Mouse (Mus musculus) thymus, postnatal 36 days (tissue): Measurements from ENCODE around the gene Ifnlr1.
"Not testable (repeated sequence)": the region's sequence is repeated elsewhere in the genome, so short reads cannot be mapped to it uniquely, and the experiment has no call there.

Experiments
- DNase-seq, 2 experiments: peaks; one replicate each; pipeline ENCODE4 v3.0.0; 2022; ENCODE audit warnings: mixed read lengths in 2 of 2

The Ifnlr1 gene

DNA sequence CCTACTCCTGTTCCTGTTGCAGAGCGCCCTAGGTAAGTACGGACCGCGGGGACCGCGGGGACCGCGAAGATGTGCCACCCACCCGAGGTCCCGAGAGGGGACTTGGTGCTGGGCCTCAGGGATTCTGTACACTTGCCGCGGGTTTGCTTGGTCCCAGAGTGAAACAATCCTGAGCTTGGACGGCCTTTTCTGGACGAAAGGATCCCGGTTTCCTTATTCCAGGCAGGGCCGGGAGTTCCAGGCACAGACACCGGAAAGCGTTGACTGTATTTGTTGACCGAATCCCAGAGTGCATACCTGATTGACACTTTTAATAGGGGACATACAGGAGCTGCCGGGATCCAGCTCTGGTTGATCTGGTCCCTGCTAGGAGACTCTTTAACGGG lies 474 bp downstream of the Ifnlr1 start:
- DNase-seq: no peak

DNA sequence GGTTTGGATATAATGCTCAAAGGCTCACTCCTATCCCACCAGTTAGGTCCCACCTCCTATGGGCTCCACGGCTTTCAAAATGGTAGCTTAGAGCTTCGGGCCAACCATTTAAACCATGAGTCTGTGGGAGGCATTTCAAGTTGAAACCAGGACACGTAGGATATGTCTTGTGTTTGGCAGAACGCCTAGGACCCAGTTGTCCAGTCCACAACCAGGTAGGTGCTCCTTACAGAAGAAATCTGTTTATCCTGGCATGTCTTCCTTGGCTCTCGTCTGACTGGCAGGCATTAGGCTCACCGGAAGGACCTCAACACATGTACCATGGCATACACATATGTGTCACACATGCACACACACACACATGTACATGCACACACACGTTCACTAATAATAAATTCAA lies 3.7 kb downstream of the Ifnlr1 start:
- DNase-seq: no peak

DNA sequence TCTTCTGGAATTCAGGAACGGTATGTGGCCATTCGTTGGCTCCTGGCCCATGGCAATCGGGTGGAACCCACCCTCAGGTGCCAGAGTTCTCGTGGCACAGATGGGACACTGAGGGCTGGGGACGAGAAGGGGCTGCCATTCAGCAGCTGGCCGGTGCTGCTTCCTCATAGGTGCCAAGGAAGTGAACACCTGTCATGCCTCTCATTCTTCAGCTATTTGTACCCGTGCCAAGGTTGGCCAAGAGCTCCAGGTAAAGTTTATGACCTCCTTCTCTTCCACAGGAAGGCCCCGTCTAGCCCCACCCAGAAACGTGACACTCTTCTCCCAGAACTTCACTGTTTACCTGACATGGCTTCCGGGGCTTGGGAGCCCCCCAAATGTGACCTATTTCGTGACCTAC lies 4.2 kb downstream of the Ifnlr1 start:
- DNase-seq: no peak

DNA sequence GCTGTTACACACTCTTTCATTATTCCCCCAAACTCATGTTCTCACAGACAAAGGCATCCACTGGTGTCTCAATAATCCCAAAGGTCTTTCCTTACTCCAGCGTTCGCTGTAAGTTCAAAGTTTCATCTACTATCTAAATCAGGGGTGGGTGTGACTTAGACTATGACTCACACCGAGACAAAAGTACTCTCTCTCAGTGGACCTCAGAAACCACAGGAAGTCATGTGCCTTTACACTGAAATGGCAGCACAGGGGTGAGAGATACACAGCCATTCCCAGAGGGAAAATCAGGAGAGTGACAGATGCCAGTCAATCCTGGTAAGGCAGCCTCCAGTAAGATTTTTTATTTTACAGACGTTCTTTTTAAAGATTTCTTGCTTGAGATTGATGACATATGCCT lies 6.8 kb downstream of the Ifnlr1 start:
- no peak for DNase-seq

DNA sequence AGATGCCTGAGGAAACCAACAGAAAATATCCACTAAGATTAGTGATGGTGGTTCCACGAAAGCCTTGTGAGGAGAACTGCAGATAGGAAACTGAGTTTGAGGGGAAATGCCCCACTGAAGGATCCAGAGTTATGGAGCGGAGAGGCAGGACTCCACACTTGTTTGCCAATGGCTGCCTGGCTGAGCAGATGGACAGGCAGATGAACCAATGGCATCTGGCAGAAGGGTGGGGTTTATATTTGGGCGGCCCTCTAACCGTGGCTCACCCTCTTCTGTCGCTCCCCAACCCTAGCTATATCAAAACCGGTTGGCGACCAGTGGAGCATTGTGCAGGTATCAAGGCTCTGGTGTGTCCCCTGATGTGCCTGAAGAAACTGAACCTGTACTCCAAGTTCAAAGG lies 12.4 kb downstream of the Ifnlr1 start:
- no peak for DNase-seq

DNA sequence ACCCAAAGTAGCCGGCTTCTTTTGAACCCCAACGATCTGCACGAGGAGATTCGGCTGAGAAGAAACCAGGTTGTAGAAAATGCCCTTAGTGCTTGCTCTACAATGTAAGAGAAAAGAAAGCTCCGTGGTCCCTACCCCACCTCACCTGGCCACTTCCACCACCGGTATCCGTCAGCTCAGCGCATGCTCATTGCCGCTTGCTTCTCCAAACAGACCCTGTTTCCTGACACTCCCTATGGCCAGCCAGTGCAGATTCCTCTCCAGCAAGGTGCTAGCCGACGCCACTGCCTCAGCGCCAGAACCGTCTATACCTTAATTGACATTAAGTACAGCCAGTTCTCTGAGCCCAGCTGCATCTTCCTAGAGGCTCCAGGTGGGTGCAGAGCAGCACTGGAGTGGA lies 17.4 kb downstream of the Ifnlr1 start:
- no peak for DNase-seq

DNA sequence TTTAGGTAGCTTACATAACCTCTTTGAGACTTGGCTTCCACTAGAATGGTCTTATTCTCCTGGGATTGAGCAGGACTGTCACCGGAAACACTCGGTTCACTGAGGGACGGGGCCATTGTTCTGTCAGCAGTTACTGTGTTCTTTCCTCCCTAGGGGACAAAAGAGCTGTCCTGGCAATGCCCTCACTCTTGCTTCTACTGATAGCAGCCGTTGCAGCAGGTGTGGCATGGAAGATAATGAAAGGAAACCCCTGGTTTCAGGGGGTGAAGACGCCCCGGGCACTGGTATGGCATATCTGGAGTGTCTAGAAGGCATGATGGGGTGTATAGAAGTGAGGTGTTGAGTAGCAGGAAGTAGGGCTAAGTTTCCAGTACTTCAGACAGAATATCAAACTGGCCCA lies 17.9 kb downstream of the Ifnlr1 start:
- DNase-seq: no peak

DNA sequence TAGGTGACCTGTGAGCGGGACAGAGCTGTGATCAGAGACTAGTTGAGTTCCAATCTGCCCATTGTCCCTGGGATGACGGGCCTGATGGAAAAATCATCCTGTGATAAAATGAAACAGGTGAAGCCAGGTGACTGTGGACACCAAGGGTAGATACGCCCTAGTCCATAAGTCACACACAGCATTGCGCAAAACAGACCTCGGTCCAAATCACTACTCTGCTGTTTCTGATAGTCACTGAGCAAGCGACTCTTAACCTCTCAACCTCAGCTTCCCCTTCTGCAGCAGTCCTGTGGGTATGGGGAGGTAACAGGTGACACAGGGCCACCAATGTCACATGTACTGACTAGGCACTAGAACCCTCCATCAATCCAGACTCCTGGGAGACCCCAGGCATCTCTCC lies 20.0 kb downstream of the Ifnlr1 start:
- DNase-seq: no peak

DNA sequence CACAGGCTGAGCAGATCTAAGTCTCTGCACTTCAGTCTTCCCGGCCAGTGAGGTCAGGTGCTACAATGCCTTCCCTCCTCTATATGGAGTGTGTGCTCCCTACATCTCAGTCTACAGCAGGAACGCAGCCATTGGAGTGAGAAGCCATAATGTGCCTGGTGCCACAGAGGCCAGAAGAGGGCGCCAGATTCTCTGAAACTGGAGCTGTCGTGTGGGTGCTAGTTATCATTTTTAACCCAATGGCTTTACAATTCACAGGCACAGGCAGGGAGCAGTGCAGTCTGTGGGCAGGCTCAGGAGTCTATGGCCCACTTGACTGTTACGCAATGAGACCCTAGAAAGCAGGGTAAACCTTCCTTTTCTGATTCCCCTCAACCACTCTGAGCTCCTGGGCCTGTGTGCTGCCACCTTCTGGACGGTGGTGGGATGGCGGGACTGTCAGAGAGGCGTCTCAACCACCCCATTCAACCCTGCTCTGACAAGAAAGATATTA lies 23.0 kb downstream of the Ifnlr1 start:
- peak; percentile 65 to 78 for DNase-seq

DNA sequence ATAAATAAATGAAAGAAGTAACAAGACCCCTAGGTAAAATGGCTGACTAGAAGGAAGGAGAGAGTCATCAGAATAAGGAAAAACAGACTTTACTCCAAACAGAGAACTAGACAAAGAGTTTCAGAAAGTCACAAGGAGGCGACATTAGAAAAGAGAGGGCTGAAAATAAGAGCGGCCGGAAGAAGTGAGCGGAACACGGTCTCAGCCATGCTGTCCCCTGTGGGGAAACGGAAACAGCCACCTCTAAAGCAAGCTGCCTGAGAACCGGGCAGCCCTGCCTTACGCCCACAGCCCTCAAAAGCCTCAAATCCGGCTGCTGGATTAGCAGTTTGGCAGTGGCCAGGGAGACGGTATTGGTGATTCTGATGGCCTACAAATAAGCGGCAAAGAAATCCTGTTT lies 23.5 kb downstream of the Ifnlr1 start:
- no peak for DNase-seq

DNA sequence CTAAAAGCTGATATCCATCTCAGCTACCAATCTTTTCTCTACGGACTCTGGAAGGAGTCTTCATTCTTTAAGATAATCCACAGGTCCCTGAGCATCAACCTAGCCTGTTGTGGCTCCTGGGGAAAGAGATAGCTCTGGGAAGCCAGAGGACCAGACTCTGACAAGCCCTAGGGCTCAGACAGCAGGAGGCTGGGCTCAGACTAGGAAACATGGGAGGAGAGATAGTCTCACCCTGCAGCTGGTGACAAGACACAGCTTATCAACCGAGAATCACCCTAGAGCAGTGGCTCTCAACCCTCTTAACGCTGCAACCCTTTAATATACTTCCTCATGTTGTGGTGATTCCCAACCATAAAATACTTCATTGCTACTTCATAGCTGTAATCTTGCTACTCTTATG lies 24.3 kb downstream of the Ifnlr1 start:
- no peak for DNase-seq

DNA sequence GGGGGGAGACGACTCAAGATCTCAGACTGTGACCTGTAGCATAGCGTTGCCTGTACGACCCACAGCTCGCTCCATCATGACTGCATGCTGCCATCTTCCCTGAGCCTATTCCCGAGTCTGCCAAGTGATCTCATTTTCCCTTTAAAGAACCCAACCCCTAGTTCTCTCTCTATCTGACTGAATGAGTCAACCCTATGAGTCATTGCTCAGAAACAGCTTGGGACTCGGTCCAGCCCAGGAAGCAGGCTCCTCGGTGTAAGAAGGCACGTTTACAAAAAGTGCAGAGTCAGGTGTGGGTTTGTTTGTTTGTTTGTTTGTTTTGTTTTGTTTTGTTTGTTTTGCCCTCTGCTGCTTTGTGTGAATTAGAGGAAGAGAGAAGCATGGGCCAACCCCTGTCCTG lies 28.7 kb downstream of the Ifnlr1 start:
- DNase-seq: no peak

DNA sequence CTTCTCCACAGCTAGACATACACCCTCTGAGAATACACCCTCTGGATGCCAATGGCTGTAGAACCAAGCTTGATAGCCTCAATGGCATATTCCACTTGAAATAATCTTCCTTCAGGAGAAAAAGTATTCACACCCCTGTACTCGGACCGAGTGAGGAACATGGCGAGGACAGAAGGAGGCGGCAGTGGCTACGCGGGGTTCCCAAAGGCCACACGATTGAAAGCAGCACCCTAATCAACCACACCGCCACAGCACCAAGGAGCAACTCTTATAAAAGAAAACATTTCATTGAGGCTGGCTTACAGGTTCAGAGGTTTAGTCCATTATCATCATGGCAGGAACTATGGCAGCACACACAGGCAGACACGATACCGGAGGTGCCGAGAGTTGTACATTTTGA lies 30.4 kb downstream of the Ifnlr1 start:
- DNase-seq: not testable (repeated sequence)

DNA sequence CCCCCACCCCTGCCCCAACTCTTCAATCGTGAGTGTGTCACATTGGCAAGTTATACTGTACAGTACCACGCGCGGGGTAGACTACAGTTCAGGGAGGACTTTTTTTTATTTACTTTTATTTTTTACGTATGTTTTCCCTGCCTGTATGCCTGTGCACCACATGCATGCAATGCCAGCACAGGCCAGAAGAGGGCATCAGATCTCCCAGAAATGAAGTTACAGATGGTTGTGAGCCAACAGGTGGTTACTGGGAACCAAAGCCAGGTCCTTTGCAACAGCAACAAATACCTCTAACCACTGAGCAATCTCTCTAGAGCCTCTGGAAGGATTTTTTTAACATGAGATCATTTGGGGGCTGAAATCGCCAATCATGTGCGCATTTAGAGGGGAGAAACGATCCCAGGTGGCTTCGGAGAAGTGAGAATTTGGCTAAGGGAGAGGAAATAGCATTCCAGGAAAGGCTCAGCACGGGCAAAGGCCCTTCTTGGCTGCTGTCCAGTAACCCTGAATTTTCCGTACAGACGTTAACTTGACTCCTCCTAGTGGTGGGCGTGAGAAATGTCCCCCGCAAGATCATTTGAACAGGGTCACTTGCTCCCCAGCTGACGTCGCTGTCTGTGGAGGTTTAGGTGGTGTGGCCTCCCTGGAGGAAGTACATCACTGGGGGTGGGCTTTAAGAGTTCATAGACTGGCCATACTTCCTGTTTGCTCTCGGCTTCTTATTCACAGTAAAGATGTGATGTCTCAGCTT lies 36.6 kb downstream of the Ifnlr1 start:
- DNase-seq: no peak

DNA sequence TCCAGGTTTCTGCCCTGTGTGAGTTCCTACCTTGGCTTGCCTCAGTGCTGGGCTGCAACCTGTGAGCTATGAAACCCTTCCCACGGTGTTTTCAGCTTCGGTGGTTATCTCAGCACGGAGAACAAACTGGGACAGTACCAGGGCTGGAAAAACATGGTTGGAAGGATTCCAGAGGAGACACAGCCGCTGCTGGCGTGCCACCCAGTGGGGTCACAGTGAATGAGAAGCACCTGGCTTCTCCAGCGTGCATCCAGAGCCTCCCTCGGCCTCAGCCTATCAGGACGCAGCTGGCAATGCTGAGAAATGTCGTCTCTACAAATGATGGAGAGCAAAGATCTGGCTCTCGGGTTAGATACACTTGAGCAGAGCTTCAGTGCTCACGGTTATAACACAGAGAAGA lies 40.3 kb downstream of the Ifnlr1 start:
- DNase-seq: no peak

DNA sequence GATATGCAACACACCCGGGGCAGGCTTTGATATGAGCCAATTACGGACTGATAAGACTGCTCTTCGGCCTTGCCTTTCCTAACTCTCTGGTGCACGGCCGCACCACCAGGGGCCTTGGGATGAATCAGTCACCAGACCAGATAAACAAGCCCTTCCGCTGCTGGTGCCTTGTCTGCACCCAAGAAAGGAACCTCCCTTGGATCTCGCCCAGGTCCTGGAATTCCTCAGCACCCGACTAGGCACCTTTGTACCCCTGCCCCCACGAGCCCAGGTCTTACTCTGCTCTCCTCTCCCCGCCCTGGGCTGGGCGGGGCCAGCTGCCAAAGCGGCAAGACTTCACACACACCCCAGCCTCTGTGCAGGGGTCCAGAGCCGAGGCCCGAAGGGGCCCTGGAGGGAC lies 41.7 kb downstream of the Ifnlr1 start, which contains the start of gene Il22ra1:
TSS of gene Il22ra1 (plus strand) at position 356 of the 400 bp plus-strand sequence.
- no peak for DNase-seq

DNA sequence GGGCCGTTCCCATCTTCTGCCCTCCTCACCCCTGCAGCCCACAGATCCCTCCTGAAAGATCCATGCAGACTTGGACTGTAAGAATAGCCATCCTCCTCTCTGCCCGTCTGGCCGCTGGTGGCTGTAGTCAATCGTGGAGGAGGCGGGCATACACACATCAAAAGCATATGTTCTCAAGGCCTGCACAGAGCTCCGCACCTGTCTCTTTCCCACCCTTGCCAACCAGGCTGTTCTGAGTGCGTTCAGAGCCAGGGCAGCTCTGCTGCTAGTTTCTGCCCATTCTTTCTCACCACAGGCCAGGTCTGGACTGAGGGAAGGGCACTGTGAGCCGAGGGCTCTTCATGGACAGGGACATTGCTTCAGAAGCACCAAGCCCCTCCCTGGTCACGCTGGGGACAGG lies 44.1 kb downstream of the Ifnlr1 start:
- DNase-seq: no peak

DNA sequence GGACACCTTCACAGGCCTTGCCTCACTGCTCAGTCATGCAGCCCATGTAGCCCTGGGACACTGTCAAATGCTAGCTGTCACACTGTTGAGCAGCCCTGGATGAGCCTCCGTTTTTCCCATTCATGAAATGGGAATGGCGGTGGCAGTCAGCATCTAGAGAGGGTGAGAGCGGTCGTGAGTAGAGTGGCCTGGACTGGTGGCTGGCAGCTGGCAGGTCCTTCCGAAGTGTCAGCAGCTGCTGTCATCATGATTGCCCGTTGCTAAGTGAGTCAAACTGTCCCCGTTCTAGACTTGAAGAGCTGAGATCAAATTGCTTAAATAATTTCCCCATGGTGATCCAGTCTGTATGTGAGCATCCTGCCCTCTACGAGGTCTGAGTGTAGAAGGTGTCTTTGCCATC lies 44.9 kb downstream of the Ifnlr1 start:
- DNase-seq: no peak

DNA sequence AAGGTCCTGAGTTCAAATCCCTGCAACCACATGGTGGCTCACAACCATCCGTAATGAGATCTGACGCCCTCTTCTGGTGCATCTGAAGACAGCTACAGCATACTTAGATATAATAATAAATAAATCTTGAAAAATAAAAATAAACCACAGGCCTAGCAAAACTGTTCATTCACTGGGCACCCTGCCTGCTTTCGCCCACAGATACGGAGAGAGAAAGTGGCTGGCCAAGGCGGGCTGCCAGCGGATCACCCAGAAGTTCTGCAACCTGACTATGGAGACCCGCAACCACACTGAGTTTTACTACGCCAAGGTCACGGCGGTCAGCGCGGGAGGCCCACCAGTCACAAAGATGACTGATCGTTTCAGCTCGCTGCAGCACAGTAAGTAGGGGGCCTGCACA lies 47.8 kb downstream of the Ifnlr1 start:
- DNase-seq: no peak

DNA sequence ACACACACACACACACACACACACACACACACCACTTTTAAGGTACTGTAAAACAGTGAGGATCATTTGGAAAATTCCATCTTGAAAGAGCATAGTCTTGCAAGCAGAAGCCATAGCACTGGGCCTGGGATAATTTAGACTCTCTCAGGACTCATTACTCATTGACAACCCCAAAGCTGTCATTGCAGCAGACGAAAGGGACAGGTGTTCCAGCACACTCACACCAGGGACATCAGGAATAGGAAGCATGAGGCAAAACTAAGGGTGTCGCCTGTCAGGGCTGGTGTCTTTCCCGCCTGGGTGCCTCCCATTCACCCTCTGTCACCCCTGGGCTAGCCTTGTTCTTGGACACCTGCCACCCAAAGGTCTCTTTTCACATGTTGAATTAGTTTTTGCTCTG lies 50.8 kb downstream of the Ifnlr1 start:
- no peak for DNase-seq

DNA sequence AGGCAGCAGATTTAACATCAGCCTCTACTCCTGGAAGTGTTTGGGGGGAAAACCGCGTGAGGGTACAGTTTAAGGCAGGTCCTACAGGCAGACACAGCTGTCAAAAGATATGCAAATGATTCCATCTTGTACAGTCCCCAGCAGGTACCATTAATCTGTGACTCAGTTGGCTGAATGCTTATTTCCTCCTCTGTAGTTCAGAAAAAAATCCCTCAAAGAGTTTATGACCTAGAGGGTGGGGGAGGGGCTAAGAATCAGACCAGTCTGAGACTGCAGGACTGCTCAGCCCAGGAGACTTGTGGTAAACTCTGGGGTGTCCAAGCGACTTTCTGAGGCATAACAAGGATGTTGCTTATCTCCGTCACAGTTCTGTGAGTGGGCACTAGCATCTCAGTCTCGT lies 52.1 kb downstream of the Ifnlr1 start:
- DNase-seq: no peak

DNA sequence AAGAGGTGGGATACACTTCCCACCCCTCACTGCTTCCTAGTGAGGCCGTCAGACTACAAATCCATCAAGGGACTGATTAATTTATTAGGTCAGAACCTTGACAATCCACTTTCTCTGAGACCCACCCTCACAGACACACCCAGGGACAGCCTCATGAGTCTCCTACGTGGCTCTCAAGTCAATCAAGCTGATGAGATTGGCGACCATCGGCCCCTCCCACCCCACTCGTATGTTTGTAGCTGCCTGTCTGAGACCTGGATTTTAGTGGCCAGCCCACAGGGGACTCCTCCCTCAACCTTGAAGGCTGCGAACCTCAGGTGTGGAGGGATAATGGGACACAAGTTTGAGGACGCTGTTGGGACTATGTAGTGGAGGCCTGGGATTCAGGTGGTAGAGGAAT lies 53.1 kb downstream of the Ifnlr1 start:
- no peak for DNase-seq

DNA sequence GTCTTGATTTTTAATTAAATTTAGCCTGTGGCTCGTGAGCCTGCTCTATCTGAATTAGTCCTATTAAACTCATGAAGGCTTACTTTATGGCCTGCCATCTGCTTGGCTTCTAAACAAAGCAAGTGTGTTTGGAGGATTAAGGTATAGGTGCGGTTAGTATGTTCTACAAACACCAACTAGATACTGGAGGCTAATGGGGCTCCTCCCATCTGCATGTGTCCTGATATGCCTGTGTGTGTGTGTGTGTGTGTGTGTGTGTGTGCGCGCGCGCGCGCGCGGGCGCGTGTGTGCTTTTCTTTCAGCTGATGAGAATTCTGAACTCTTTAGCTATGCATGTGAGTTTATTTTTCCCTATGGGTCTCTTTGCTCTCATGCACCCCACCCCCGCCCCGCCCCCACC lies 53.6 kb downstream of the Ifnlr1 start:
- no peak for DNase-seq

DNA sequence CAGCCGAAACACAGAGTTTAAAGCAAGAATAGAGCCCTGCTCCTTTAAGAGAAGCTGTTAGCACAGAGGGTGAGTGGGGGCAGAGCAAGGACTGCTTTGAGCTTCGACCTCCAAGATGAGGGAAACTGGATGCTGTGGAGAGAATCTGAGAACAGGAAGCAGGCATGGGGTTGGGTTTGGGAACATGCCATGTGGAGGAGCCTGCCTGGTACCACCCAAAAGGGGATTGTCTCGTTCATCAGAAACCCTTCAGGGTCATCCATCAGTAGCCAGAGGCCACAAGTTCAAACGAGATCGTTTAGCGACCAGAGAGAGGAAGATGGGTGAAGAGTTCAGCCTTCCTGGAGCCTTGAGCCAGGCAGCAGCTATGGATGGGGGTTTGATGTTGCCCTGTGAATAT lies 57.4 kb downstream of the Ifnlr1 start:
- no peak for DNase-seq

DNA sequence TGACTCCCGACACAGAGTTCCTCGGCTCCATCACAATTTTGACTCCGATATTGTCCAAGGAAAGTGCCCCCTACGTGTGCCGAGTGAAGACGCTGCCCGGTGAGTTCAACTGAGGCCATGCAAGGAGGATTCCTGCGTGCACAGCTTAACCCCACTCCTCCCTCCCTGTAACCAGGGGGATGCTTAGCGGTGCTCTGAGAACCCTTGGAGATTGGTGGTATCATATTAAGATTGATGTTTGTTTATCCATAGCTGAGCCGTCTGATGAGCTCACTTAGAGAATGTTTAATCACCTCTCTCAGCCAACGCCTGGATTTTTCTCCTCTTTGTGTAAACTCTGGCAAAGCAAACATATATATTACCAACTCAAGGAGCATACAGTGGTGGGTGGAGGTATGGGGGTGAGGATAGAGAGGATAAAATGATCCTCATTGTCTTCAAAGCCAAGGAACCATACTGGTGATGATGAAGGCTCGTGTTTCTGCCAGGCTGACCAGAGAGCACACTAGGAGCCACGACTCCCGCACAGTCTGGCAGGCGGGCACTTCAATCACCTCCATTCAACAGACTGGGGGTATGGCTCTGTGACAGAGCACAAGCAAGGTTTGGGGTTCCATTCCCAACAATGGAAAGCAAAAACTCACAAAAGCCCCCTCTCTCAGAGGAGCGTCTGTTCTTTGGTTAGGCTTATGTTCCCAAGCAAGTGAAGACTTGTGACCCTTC lies 58.8 kb downstream of the Ifnlr1 start:
- DNase-seq: no peak
